Mouse (Mus musculus) limb, embryonic 11.5 days (tissue): ENCODE measurements around the gene Setmar. TPM values are rescaled to one million over a fixed set of nuclear protein-coding genes. Genes with fewer than 3 reads are reported as not detected.

Experiments
- ATAC-seq: fragments of 200-750 bp; cut with Nextera tagmentation; 2 replicates; pipeline ENCODE4 v1.8.0; 2017; ENCODE audit warnings: low read depth; ENCODE audit not compliant: insufficient number of reproducible peaks, low FRiP score, low TSS enrichment
- DNase-seq: peaks from one replicate; pipeline ENCODE4 v3.0.0-alpha.2; 2015; ENCODE audit warnings: low spot score
- H3K27ac ChIP-seq: fragments of 300-500 bp; sonication (generic); replicated peaks from 2 replicates; pipeline ENCODE4 v1.5.1; 2014; ENCODE audit warnings: low read depth, mild to moderate bottlenecking, low read length
- H3K27me3 ChIP-seq: fragments of 300-500 bp; sonication (generic); 2 replicates; pipeline ENCODE4 v1.6.1; 2014; ENCODE audit warnings: mild to moderate bottlenecking, low read length, mixed read lengths; ENCODE audit not compliant: control insufficient read depth, insufficient read depth
- H3K36me3 ChIP-seq: fragments of 300-500 bp; sonication (generic); 2 replicates; pipeline ENCODE4 v1.6.1; 2014; ENCODE audit warnings: mild to moderate bottlenecking, low read length, moderate library complexity, mixed read lengths; ENCODE audit not compliant: control insufficient read depth, insufficient read depth
- H3K4me1 ChIP-seq: fragments of 300-500 bp; sonication (generic); 2 replicates; pipeline ENCODE4 v1.6.1; 2014; ENCODE audit warnings: low read length, mixed read lengths; ENCODE audit not compliant: control insufficient read depth, insufficient read depth
- H3K4me2 ChIP-seq: fragments of 300-500 bp; sonication (generic); 2 replicates; pipeline ENCODE4 v1.6.1; 2014; ENCODE audit warnings: low read depth, mild to moderate bottlenecking, moderate library complexity; ENCODE audit not compliant: severe bottlenecking
- H3K4me3 ChIP-seq: fragments of 300-500 bp; sonication (generic); 2 replicates; pipeline ENCODE4 v1.5.1; 2014; ENCODE audit warnings: low read depth, low read length
- H3K9ac ChIP-seq: fragments of 300-500 bp; sonication (generic); 2 replicates; pipeline ENCODE4 v1.6.1; 2014; ENCODE audit warnings: mild to moderate bottlenecking, low read length
- H3K9me3 ChIP-seq: fragments of 300-500 bp; sonication (generic); 2 replicates; pipeline ENCODE4 v1.6.1; 2016; ENCODE audit warnings: low read length; ENCODE audit not compliant: control insufficient read depth
- WGBS: fragments of 180-500 bp; shearing (Covaris S2); extraction: QIAGEN DNeasy Blood & Tissue Kit; methylation state at CpG from one replicate; pipeline ENCODE4 v1.1.7; 2014; 5-methylcytosine and 5-hydroxymethylcytosine counted together
- polyA plus RNA-seq: library from polyadenylated mRNA; unstranded; fragments of >200 nt; fragmentation: Nextera tagmentation; extraction: Ambion mirVana; gene quantifications from 2 replicates; pipeline ENCODE4 v1.2.1, GENCODE M21; 2014

The Setmar gene
- polyA plus RNA-seq, 1 experiment from 2014 or later = 8.9 TPM

GRCm38 (mm10) chr6:108098846-108099217 is 34.0 kb downstream of the Setmar start:
- H3K27ac ChIP-seq = no peak overlapping the region
- ATAC-seq = no peak

DNA sequence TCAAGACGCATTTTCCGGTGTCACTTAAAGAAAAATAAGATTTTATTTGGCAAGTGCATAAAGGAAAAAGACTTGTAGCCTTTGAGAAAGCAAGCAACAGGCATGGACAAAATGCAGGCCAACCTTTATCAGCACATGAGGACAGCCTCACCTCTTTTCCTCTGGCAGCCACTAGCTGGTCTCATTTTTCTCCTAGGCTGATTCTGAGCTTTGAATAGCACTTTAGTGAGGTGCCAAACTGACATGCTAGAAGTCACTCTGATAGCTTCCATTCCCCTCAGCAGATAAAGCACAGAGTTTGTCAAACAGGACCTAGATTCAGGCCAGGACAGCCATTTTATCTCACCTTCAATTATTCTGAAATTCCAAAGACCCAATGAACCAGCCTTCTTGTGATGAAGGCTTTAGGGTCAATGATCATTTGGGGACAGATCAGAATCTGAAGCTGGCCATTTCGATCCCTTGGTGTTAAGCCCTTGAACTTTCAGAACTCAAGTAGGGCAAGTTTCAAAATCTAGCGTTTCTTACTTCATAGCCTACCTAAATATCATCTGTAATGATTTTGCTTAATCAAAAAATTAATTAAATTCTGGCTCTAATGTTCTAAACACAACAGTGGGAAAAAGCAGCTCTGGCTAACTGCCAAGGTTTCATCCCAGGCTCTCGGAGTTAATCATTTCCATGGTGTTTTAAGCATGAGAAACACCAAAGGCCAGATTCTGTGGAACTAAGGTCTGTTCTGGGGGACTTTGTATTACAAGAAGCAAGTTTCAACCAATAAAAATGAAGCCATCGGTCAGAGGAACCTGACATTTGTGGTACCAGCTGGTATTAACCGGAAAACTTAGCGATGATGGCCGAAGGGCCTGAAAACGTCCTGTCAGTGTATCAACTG is 37.3 kb downstream of the Setmar start:
- Histone ChIP-seq H3K27ac (no peak overlapping the region), H3K9ac (no peak overlapping the region), H3K36me3 (no peaks in the 10 kb centered on the region), H3K27me3 (no peaks in the 10 kb centered on the region), H3K9me3 (no peaks in the 10 kb centered on the region), H3K4me1 (no peaks in the 10 kb centered on the region), H3K4me3 (no peak overlapping the region), H3K4me2 (no peak overlapping the region)
- WGBS = 88% methylated on average over 10 of the region's 10 CpGs
- ATAC-seq (no peak), DNase-seq (no peak)

More at GRCm38 (mm10) chr6:108098846-108099217, 34.0 kb downstream of the Setmar start:
- H3K9ac ChIP-seq = no peak overlapping the region
- H3K4me1 ChIP-seq = no peaks in the 10 kb centered on the region
- WGBS = 84% methylated on average over 3 of the region's 3 CpGs
- H3K9me3 ChIP-seq = no peaks in the 10 kb centered on the region
- no peaks in the 10 kb centered on the region for H3K36me3 ChIP-seq
- no peak overlapping the region for H3K4me2 ChIP-seq
- no peaks in the 10 kb centered on the region for H3K27me3 ChIP-seq
- no peak for DNase-seq
- H3K4me3 ChIP-seq = no peak overlapping the region

DNA sequence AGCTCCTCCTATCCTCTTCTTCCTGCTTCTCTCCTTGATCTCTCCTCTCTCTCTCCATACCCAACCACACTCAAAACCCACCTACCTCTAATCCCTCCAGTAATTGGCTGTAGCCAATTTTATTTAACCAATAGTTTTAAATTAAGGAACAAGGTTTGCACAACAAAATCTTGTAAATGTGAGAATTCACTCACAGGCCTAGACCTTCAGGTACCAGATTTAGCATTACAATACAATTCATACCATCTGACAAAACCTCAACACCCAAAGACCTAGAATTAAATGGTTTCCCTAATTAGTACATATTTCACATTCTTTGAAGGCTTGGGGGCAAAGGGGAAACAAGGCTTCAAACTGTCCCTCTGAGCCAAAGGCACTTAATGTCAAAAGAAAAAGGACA is 42.5 kb downstream of the Setmar start:
- ATAC-seq = no peak
- Histone ChIP-seq H3K27ac (no peak overlapping the region), H3K27me3 (no peaks in the 10 kb centered on the region), H3K36me3 (no peaks in the 10 kb centered on the region), H3K9me3 (no peaks in the 10 kb centered on the region), H3K9ac (no peak overlapping the region), H3K4me2 (no peak overlapping the region), H3K4me1 (no peaks in the 10 kb centered on the region), H3K4me3 (no peak overlapping the region)
- DNase-seq = no peak

DNA sequence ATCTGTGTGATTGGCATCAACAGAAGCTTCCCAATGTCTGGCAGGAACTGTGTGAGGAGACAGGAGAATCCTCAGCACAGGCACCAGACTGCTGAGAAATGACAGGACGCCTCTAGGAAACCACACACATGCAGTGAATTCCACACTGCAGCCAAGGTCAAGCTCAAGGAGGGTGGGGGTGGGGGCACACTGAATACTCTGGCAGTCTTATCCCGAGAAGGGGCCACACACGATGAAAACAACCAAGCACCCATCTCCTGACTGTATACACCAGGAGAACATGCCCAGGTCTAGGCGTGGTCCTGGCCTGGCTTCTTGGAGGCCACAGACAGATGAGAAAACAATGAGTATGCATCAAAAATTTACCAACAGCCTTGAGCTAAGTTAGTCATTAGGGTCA is 45.5 kb downstream of the Setmar start:
- 86% methylated on average over 4 of the region's 4 CpGs for WGBS
- no peak for DNase-seq
- no peaks in the 10 kb centered on the region for H3K4me1 ChIP-seq
- H3K9me3 ChIP-seq = no peaks in the 10 kb centered on the region
- H3K4me3 ChIP-seq = no peak overlapping the region
- H3K36me3 ChIP-seq = no peaks in the 10 kb centered on the region
- no peaks in the 10 kb centered on the region for H3K27me3 ChIP-seq
- no peak overlapping the region for H3K9ac ChIP-seq
- no peak overlapping the region for H3K27ac ChIP-seq
- H3K4me2 ChIP-seq = no peak overlapping the region
- ATAC-seq = no peak

DNA sequence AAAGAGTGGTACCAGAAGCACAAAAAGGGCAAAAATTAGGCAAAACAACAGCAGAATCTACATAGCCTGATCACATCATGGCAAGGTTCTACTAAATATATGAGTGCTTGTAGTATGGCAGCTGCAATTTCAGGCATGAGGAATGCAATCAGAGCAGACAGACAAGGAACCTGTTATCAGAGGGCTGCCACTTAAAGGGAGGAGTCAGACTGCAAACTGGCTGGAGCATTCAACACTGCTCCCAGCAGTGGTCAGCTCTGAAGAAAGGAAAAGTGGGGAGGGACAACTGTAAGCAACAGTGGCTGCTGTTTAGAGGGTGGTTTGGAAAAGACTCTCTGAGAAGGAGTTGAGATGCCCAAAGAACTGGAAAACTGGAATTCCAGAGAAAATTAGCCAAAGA is 46.8 kb downstream of the Setmar start:
- Histone ChIP-seq H3K9ac (no peak overlapping the region), H3K4me2 (no peak overlapping the region), H3K27ac (no peak overlapping the region), H3K27me3 (no peaks in the 10 kb centered on the region), H3K4me3 (no peak overlapping the region), H3K9me3 (no peaks in the 10 kb centered on the region), H3K4me1 (no peaks in the 10 kb centered on the region), H3K36me3 (no peaks in the 10 kb centered on the region)
- ATAC-seq (no peak), DNase-seq (no peak)

DNA sequence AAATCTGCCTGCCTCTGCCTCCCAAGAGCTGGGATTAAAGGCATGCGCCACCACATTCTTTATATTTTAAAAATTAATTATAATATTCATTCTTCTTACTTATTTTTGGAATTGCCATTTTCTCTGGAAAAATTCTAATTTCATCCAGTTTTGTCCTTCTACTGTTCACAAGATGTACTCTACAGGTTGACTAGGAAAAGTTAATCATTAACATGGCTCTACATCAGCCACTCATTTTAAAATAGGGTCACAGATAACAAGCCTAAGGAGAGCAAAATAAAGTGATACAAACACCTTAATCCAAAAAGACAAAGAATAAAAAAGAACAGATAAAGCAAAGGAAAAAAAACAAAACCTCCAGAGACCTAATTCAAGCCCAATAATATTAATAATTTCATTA is 50.1 kb downstream of the Setmar start:
- no peaks in the 10 kb centered on the region for H3K27me3 ChIP-seq
- ATAC-seq (no peak), DNase-seq (no peak)
- H3K27ac ChIP-seq = no peak overlapping the region
- no peaks in the 10 kb centered on the region for H3K36me3 ChIP-seq
- H3K4me1 ChIP-seq = no peaks in the 10 kb centered on the region
- H3K4me3 ChIP-seq = no peak overlapping the region
- no peaks in the 10 kb centered on the region for H3K9me3 ChIP-seq
- WGBS = 84% methylated on average over 1 of the region's 1 CpGs
- H3K4me2 ChIP-seq = no peak overlapping the region
- no peak overlapping the region for H3K9ac ChIP-seq

GRCm38 (mm10) chr6:108117881-108118280 is 53.0 kb downstream of the Setmar start:
- no peaks in the 10 kb centered on the region for H3K27me3 ChIP-seq
- H3K4me2 ChIP-seq = no peak overlapping the region
- ATAC-seq = no peak
- no peaks in the 10 kb centered on the region for H3K9me3 ChIP-seq
- H3K36me3 ChIP-seq = no peaks in the 10 kb centered on the region
- H3K4me1 ChIP-seq = no peaks in the 10 kb centered on the region
- DNase-seq = no peak
- H3K4me3 ChIP-seq = no peak overlapping the region
- no peak overlapping the region for H3K9ac ChIP-seq
- no peak overlapping the region for H3K27ac ChIP-seq
- 96% methylated on average over 6 of the region's 6 CpGs for WGBS

DNA sequence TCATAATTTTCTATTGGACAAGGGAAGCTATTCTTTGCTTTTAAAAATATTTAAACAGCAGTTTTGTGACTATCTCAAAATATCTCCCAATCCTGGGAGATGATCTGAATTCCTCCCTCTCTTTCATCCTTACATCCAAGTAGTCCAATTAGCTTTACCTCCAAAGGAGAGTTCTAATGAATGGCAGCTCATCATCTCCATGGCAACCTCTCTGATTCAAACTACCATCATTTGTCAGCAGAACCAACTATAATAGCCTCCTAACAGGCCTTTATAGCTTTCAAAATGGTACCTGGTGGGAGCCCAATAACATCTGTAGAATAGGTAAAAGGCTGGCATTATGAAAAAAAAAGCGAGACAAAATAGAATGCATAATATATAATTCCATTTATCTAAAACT is 60.6 kb downstream of the Setmar start:
- Histone ChIP-seq H3K4me1 (no peaks in the 10 kb centered on the region), H3K9me3 (no peaks in the 10 kb centered on the region), H3K9ac (no peak overlapping the region), H3K4me3 (no peak overlapping the region), H3K4me2 (no peak overlapping the region), H3K36me3 (no peaks in the 10 kb centered on the region), H3K27ac (no peak overlapping the region), H3K27me3 (no peaks in the 10 kb centered on the region)
- DNase-seq (no peak), ATAC-seq (no peak)
- WGBS = 91% methylated on average over 1 of the region's 1 CpGs

- Histone ChIP-seq H3K4me3 (no peak overlapping the region), H3K4me2 (no peak overlapping the region), H3K9ac (no peak overlapping the region), H3K9me3 (no peaks in the 10 kb centered on the region), H3K27me3 (no peaks in the 10 kb centered on the region), H3K27ac (no peak overlapping the region), H3K36me3 (no peaks in the 10 kb centered on the region), H3K4me1 (no peaks in the 10 kb centered on the region)
- DNase-seq (no peak), ATAC-seq (no peak)
- WGBS = 86% methylated on average over 3 of the region's 3 CpGs
Observed at GRCm38 (mm10) chr6:108126631-108127030, 61.8 kb downstream of the Setmar start.
